Mouse (Mus musculus) lung, embryonic 15.5 days (tissue): ENCODE data around the gene F11. TPM values are rescaled to one million over a fixed set of nuclear protein-coding genes. Genes with fewer than 3 reads are reported as not detected.

Source experiments
- ATAC-seq: fragments of 200-750 bp; cut with Nextera tagmentation; 2 replicates; pipeline ENCODE4 v1.8.0; 2017; ENCODE audit warnings: moderate number of reproducible peaks, borderline replicate concordance; ENCODE audit not compliant: low FRiP score, low TSS enrichment; ENCODE audit errors: extremely low read depth
- H3K27ac ChIP-seq: fragments of 300-500 bp; sonication (generic); 2 replicates; pipeline ENCODE4 v1.5.1; 2015; ENCODE audit warnings: moderate library complexity, mild to moderate bottlenecking, inconsistent platforms
- H3K27me3 ChIP-seq: fragments of 300-500 bp; sonication (generic); 2 replicates; pipeline ENCODE4 v1.6.1; 2015; ENCODE audit warnings: inconsistent platforms
- H3K36me3 ChIP-seq: fragments of 300-500 bp; sonication (generic); 2 replicates; pipeline ENCODE4 v1.6.1; 2015; ENCODE audit warnings: inconsistent platforms
- H3K4me1 ChIP-seq: fragments of 300-500 bp; sonication (generic); 2 replicates; pipeline ENCODE4 v1.6.1; 2015; ENCODE audit warnings: inconsistent platforms
- H3K4me2 ChIP-seq: fragments of 300-500 bp; sonication (generic); 2 replicates; pipeline ENCODE4 v1.6.1; 2015; ENCODE audit warnings: inconsistent platforms, mild to moderate bottlenecking, moderate library complexity
- H3K4me3 ChIP-seq: fragments of 300-500 bp; sonication (generic); 2 replicates; pipeline ENCODE4 v1.5.1; 2015; ENCODE audit warnings: mild to moderate bottlenecking, inconsistent platforms
- H3K9ac ChIP-seq: fragments of 300-500 bp; sonication (generic); 2 replicates; pipeline ENCODE4 v1.6.1; 2015; ENCODE audit warnings: inconsistent platforms
- H3K9me3 ChIP-seq: fragments of 300-500 bp; sonication (generic); 2 replicates; pipeline ENCODE4 v1.6.1; 2016; ENCODE audit warnings: inconsistent platforms
- WGBS: fragments of 180-500 bp; shearing (Covaris S2); methylation state at CpG from one replicate; pipeline ENCODE4 v1.1.7; 2015; 5-methylcytosine and 5-hydroxymethylcytosine counted together
- polyA plus RNA-seq: library from polyadenylated mRNA; unstranded; fragments of >200 nt; fragmentation: Nextera tagmentation; extraction: Ambion mirVana; gene quantifications from 2 replicates; pipeline ENCODE4 v1.2.1, GENCODE M21; 2015

Gene F11
- polyA plus RNA-seq, 1 experiment from 2014 or later = not detected

DNA sequence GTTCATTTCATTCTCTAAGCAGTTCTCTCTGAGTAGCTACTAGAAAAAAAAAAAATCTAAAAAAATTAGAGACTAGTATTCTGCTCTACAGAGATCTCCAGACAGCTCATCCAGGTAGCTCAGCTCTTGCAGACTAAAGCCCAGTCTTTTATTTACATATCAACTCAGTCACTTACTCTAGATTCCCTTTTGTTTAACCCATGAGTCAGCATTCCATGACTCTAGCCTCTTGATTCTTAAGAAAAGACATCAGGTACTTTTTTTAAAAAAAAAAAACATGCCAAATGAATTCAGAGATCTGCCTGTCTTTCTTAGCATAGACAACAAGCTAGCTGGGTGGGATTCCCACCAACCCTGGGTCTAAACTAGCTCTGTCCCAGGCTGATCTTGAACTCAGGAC is 6.7 kb upstream of the F11 start:
- H3K27me3 ChIP-seq = no peaks in the 10 kb centered on the region
- H3K27ac ChIP-seq = no peak overlapping the region
- H3K4me3 ChIP-seq = no peak overlapping the region
- H3K4me2 ChIP-seq = no peak overlapping the region
- H3K4me1 ChIP-seq = peaks cover 12% of the 10 kb centered on the region
- H3K9ac ChIP-seq = no peak overlapping the region
- ATAC-seq = no peak
- H3K36me3 ChIP-seq = no peaks in the 10 kb centered on the region
- H3K9me3 ChIP-seq = no peaks in the 10 kb centered on the region; the same call in 1 of the 2 replicates

GRCm38 (mm10) chr8:45267611-45268391 is 6.0 kb upstream of the F11 start:
- Histone ChIP-seq H3K9ac (no peak overlapping the region), H3K4me2 (no peak overlapping the region), H3K27ac (no peak overlapping the region), H3K9me3 (no peaks in the 10 kb centered on the region; the same call in 1 of the 2 replicates), H3K27me3 (no peaks in the 10 kb centered on the region), H3K4me1 (peaks cover 12% of the 10 kb centered on the region), H3K4me3 (no peak overlapping the region), H3K36me3 (no peaks in the 10 kb centered on the region)
- peak; percentile 72; the same call in 1 of the 2 replicates for ATAC-seq
- 59% methylated on average over 4 of the region's 4 CpGs for WGBS

DNA sequence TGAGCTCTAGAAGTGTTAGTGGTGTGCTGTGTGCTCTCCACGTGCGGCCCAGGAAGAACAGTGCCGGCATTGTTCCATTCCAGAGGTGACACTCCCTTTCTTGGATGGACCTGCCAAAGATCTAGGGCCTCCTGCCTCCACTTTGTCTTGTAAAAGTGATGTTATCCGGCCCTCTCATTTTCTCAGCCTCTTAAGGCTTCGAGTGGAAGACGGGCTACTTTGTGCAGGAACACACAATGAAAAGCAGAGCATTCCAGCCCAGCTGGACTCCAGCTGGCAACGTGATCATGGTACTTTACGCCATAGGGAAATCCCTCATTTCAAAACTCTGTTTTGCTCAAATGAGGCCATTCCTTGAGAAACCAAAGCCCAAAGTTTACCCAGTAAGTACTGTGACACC is 5.2 kb upstream of the F11 start:
- no peak for ATAC-seq
- no peaks in the 10 kb centered on the region for H3K36me3 ChIP-seq
- H3K27me3 ChIP-seq = no peaks in the 10 kb centered on the region
- no peak overlapping the region for H3K4me2 ChIP-seq
- H3K27ac ChIP-seq = peak overlapping the region; percentile 19
- WGBS = 52% methylated on average over 8 of the region's 8 CpGs
- no peak overlapping the region for H3K9ac ChIP-seq
- peaks cover 12% of the 10 kb centered on the region for H3K4me1 ChIP-seq
- H3K9me3 ChIP-seq = no peaks in the 10 kb centered on the region; the same call in 1 of the 2 replicates
- no peak overlapping the region for H3K4me3 ChIP-seq

GRCm38 (mm10) chr8:45264918-45265317 is 3.1 kb upstream of the F11 start:
- Histone ChIP-seq H3K4me1 (peaks cover 12% of the 10 kb centered on the region), H3K9ac (no peak overlapping the region), H3K27me3 (no peaks in the 10 kb centered on the region), H3K9me3 (no peaks in the 10 kb centered on the region; the same call in 1 of the 2 replicates), H3K4me3 (no peak overlapping the region), H3K4me2 (no peak overlapping the region), H3K36me3 (no peaks in the 10 kb centered on the region), H3K27ac (no peak overlapping the region)
- ATAC-seq = no peak
- 84% methylated on average over 4 of the region's 4 CpGs for WGBS

GRCm38 (mm10) chr8:45262851-45263250 is 1.0 kb upstream of the F11 start:
- H3K9ac ChIP-seq = no peak overlapping the region
- no peaks in the 10 kb centered on the region for H3K27me3 ChIP-seq
- no peak overlapping the region for H3K4me3 ChIP-seq
- no peaks in the 10 kb centered on the region for H3K36me3 ChIP-seq
- 83% methylated on average over 3 of the region's 3 CpGs for WGBS
- peaks cover 5% of the 10 kb centered on the region; the same call in 1 of the 2 replicates for H3K4me1 ChIP-seq
- H3K4me2 ChIP-seq = no peak overlapping the region
- H3K27ac ChIP-seq = no peak overlapping the region
- no peak for ATAC-seq
- H3K9me3 ChIP-seq = no peaks in the 10 kb centered on the region; the same call in 1 of the 2 replicates

GRCm38 (mm10) chr8:45258421-45258820 is 3.4 kb downstream of the F11 start:
- no peaks in the 10 kb centered on the region for H3K9me3 ChIP-seq
- H3K36me3 ChIP-seq = no peaks in the 10 kb centered on the region
- WGBS = 80% methylated on average over 8 of the region's 8 CpGs

DNA sequence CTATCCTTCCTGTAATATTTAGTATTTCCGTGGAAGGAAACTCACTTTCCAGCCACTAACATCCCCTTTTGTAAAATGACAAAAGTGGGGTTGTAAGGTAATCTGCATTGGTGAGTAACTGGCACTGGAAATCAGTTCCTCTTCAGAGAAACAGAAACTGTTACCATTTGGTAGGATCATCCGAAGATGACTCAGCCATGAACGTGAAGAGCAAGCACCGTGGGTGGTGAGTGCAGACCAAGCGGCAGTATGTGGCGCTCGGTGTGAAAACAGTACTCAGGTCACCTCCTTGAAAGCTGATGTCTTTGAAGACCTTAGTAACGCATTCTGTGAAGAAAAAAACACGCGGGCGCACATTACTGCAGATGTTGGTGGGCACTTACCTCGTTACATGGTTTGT is 6.8 kb downstream of the F11 start:
- Histone ChIP-seq H3K27ac (no peak overlapping the region), H3K9me3 (no peaks in the 10 kb centered on the region), H3K4me3 (no peak overlapping the region), H3K27me3 (no peaks in the 10 kb centered on the region), H3K4me2 (no peak overlapping the region), H3K9ac (no peak overlapping the region), H3K4me1 (no peaks in the 10 kb centered on the region), H3K36me3 (no peaks in the 10 kb centered on the region)
- no peak for ATAC-seq
- WGBS = 80% methylated on average over 12 of the region's 12 CpGs

More at GRCm38 (mm10) chr8:45258421-45258820, 3.4 kb downstream of the F11 start:
- H3K9ac ChIP-seq = no peak overlapping the region
- no peak overlapping the region for H3K27ac ChIP-seq
- H3K4me2 ChIP-seq = no peak overlapping the region
- H3K27me3 ChIP-seq = no peaks in the 10 kb centered on the region
- no peak overlapping the region for H3K4me3 ChIP-seq
- no peak for ATAC-seq
- H3K4me1 ChIP-seq = no peaks in the 10 kb centered on the region

DNA sequence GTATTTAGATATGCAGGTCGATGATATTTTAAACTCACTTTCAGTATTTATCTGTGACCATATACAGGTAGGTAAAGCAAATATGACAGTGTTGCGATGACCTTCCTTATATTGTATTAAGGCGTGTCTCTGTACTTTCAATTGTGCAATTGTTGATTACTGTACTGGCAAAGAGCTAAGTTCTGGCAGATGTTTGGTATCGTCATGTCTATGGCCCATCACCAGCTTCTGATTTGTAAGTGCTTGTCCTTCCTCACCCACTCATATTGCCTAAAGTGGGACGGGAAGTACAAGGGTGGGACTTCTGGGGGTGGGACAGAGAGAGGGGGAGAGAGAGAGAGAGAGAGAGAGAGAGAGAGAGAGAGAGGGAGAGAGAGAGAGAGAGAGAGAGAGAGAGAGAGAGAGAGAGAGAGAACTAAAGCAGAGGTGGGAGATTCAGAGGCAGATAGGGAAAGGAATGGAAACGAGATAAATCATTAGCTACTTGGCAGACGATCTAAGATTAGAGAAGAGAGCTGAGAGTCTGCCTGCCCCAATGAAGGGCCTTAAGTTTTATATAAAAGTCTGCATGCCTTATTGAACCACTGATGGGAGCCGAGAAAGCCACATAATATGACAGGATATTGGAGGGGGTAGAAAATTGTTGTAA is 7.5 kb downstream of the F11 start:
- Histone ChIP-seq H3K4me2 (no peak overlapping the region), H3K27me3 (no peaks in the 10 kb centered on the region), H3K9ac (no peak overlapping the region), H3K4me1 (no peaks in the 10 kb centered on the region), H3K36me3 (no peaks in the 10 kb centered on the region), H3K27ac (no peak overlapping the region), H3K9me3 (no peaks in the 10 kb centered on the region), H3K4me3 (no peak overlapping the region)
- 63% methylated on average over 8 of the region's 8 CpGs for WGBS
- ATAC-seq = no peak

- 88% methylated on average over 1 of the region's 1 CpGs for WGBS
- H3K4me3 ChIP-seq = no peak overlapping the region
- no peak for ATAC-seq
- H3K27me3 ChIP-seq = no peaks in the 10 kb centered on the region
- no peak overlapping the region for H3K9ac ChIP-seq
- no peaks in the 10 kb centered on the region for H3K36me3 ChIP-seq
- no peaks in the 10 kb centered on the region for H3K4me1 ChIP-seq
- no peak overlapping the region for H3K27ac ChIP-seq
- H3K9me3 ChIP-seq = no peaks in the 10 kb centered on the region
- no peak overlapping the region for H3K4me2 ChIP-seq
Observed at GRCm38 (mm10) chr8:45253586-45253985, 8.2 kb downstream of the F11 start.

DNA sequence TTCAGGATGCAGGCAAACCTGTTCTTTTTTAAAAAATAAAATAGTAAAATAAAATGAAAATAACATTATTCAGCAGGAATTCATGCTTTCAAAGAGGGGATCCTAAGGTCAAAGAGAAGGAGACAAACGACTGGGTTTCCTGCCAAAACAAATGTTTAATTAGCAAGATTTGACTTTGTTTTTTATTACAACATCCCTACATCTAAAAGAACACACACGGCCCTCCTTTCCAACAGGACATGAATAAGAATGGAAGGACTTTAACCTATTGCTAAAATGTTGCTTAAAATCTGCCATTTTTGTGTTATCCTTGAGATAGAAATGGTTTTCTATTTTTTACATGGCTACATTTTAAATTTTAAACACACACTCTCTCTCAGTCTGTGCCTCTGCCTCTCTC is 8.7 kb downstream of the F11 start:
- Histone ChIP-seq H3K4me3 (no peak overlapping the region), H3K4me1 (no peaks in the 10 kb centered on the region), H3K27ac (no peak overlapping the region), H3K9ac (no peak overlapping the region), H3K9me3 (no peaks in the 10 kb centered on the region), H3K36me3 (no peaks in the 10 kb centered on the region), H3K4me2 (no peak overlapping the region), H3K27me3 (no peaks in the 10 kb centered on the region)
- WGBS = 27% methylated on average over 2 of the region's 2 CpGs
- no peak for ATAC-seq

- WGBS = 71% methylated on average over 7 of the region's 7 CpGs
- Histone ChIP-seq H3K4me1 (no peaks in the 10 kb centered on the region), H3K27ac (no peak overlapping the region), H3K9ac (no peak overlapping the region), H3K27me3 (no peaks in the 10 kb centered on the region), H3K4me3 (no peak overlapping the region), H3K4me2 (no peak overlapping the region), H3K9me3 (no peaks in the 10 kb centered on the region), H3K36me3 (no peaks in the 10 kb centered on the region)
- ATAC-seq = no peak
Observed at GRCm38 (mm10) chr8:45246307-45246706, 15.5 kb downstream of the F11 start.

GRCm38 (mm10) chr8:45239363-45239762 is 22.5 kb downstream of the F11 start:
- Histone ChIP-seq H3K36me3 (no peaks in the 10 kb centered on the region), H3K9me3 (no peaks in the 10 kb centered on the region), H3K27ac (no peak overlapping the region), H3K4me2 (no peak overlapping the region), H3K4me3 (no peak overlapping the region), H3K9ac (no peak overlapping the region), H3K27me3 (no peaks in the 10 kb centered on the region; the same call in 1 of the 2 replicates), H3K4me1 (0 out of 2 replicates have a peak, but pooled peaks cover 3% of the 10 kb centered on the region)
- no peak for ATAC-seq
- WGBS = 70% methylated on average over 8 of the region's 8 CpGs
